Mouse (Mus musculus) heart, embryonic 11.5 days (tissue): Measurements from ENCODE around the gene Zfp740. TPM values are rescaled to one million over a fixed set of nuclear protein-coding genes. Genes with fewer than 3 reads are reported as not detected.

Source experiments
- ATAC-seq: fragments of 200-750 bp; cut with Nextera tagmentation; replicated peaks from 2 replicates; pipeline ENCODE4 v1.8.0; 2017; ENCODE audit warnings: moderate library complexity; ENCODE audit not compliant: insufficient number of reproducible peaks, low FRiP score, low TSS enrichment
- H3K27ac ChIP-seq: fragments of 300-500 bp; sonication (generic); 2 replicates; pipeline ENCODE4 v1.5.1; 2014; ENCODE audit warnings: mild to moderate bottlenecking, low read depth, low read length
- H3K27me3 ChIP-seq: fragments of 300-500 bp; sonication (generic); 2 replicates; pipeline ENCODE4 v1.6.1; 2014; ENCODE audit warnings: mild to moderate bottlenecking, low read length, mixed read lengths; ENCODE audit not compliant: control insufficient read depth, insufficient read depth
- H3K36me3 ChIP-seq: fragments of 300-500 bp; sonication (generic); 2 replicates; pipeline ENCODE4 v1.6.1; 2014; ENCODE audit warnings: mild to moderate bottlenecking, low read length, moderate library complexity, mixed read lengths; ENCODE audit not compliant: control insufficient read depth, insufficient read depth
- H3K4me1 ChIP-seq: fragments of 300-500 bp; sonication (generic); 2 replicates; pipeline ENCODE4 v1.6.1; 2014; ENCODE audit warnings: low read length; ENCODE audit not compliant: control insufficient read depth, insufficient read depth
- H3K4me2 ChIP-seq: fragments of 300-500 bp; sonication (generic); 2 replicates; pipeline ENCODE4 v1.6.1; 2014; ENCODE audit warnings: mild to moderate bottlenecking, moderate library complexity
- H3K4me3 ChIP-seq: fragments of 300-500 bp; sonication (generic); 2 replicates; pipeline ENCODE4 v1.5.1; 2014; ENCODE audit warnings: low read depth, low read length
- H3K9ac ChIP-seq: fragments of 300-500 bp; sonication (generic); 2 replicates; pipeline ENCODE4 v1.6.1; 2014; ENCODE audit warnings: mild to moderate bottlenecking, low read depth, low read length, moderate library complexity
- H3K9me3 ChIP-seq: fragments of 300-500 bp; sonication (generic); replicated peaks from 2 replicates; pipeline ENCODE4 v1.6.1; 2016; ENCODE audit warnings: low read length; ENCODE audit not compliant: control insufficient read depth
- WGBS: fragments of 180-500 bp; shearing (Covaris S2); extraction: QIAGEN DNeasy Blood & Tissue Kit; methylation state at CpG from one replicate; pipeline ENCODE4 v1.1.7; 2014; ENCODE audit not compliant: insufficient replicate concordance; 5-methylcytosine and 5-hydroxymethylcytosine counted together
- polyA plus RNA-seq: library from polyadenylated mRNA; unstranded; fragments of >200 nt; fragmentation: Nextera tagmentation; extraction: Ambion mirVana; gene quantifications from 2 replicates; pipeline ENCODE4 v1.2.1, GENCODE M21; 2014

Zfp740 gene
- polyA plus RNA-seq, 1 experiment from 2014 or later = 25.8 TPM

GRCm38 (mm10) chr15:102211895-102212294, 8.8 kb downstream of the Zfp740 start:
- Histone ChIP-seq H3K36me3 (peaks cover 23% of the 10 kb centered on the region), H3K9me3 (no peaks in the 10 kb centered on the region), H3K9ac (no peak overlapping the region), H3K4me3 (no peak overlapping the region), H3K27me3 (no peaks in the 10 kb centered on the region), H3K27ac (no peak overlapping the region), H3K4me2 (no peak overlapping the region), H3K4me1 (no peaks in the 10 kb centered on the region)
- 67% methylated on average over 6 of the region's 6 CpGs for WGBS
- no peak for ATAC-seq

- Histone ChIP-seq H3K4me3 (no peak overlapping the region), H3K4me1 (peaks cover 3% of the 10 kb centered on the region; the same call in 1 of the 2 replicates), H3K4me2 (no peak overlapping the region), H3K27me3 (no peaks in the 10 kb centered on the region), H3K9ac (no peak overlapping the region), H3K9me3 (no peaks in the 10 kb centered on the region), H3K36me3 (peaks cover 12% of the 10 kb centered on the region), H3K27ac (no peak overlapping the region)
- 37% methylated on average over 2 of the region's 2 CpGs for WGBS
- ATAC-seq = no peak
Measured at GRCm38 (mm10) chr15:102214132-102214531, 11.1 kb downstream of the Zfp740 start.

GRCm38 (mm10) chr15:102215624-102216023, 12.6 kb downstream of the Zfp740 start:
- no peak overlapping the region for H3K4me2 ChIP-seq
- no peak overlapping the region for H3K9ac ChIP-seq
- H3K4me3 ChIP-seq = no peak overlapping the region
- peaks cover 9% of the 10 kb centered on the region for H3K36me3 ChIP-seq
- no peaks in the 10 kb centered on the region for H3K9me3 ChIP-seq
- 68% methylated on average over 6 of the region's 6 CpGs for WGBS
- peaks cover 3% of the 10 kb centered on the region; the same call in 1 of the 2 replicates for H3K4me1 ChIP-seq
- no peaks in the 10 kb centered on the region for H3K27me3 ChIP-seq
- H3K27ac ChIP-seq = no peak overlapping the region
- no peak for ATAC-seq

GRCm38 (mm10) chr15:102216459-102217228, 13.6 kb downstream of the Zfp740 start:
- H3K4me2 ChIP-seq = no peak overlapping the region
- H3K36me3 ChIP-seq = peaks cover 5% of the 10 kb centered on the region
- no peak overlapping the region for H3K27ac ChIP-seq
- H3K9ac ChIP-seq = 0 out of 2 replicates have a peak overlapping the region, but pooled peaks have one; percentile 2
- no peak for ATAC-seq
- 86% methylated on average over 16 of the region's 16 CpGs for WGBS
- H3K4me3 ChIP-seq = no peak overlapping the region
- H3K4me1 ChIP-seq = peaks cover 3% of the 10 kb centered on the region; the same call in 1 of the 2 replicates
- no peaks in the 10 kb centered on the region for H3K27me3 ChIP-seq
- H3K9me3 ChIP-seq = no peaks in the 10 kb centered on the region

GRCm38 (mm10) chr15:102217325-102217724, 14.3 kb downstream of the Zfp740 start:
- H3K4me2 ChIP-seq = no peak overlapping the region
- no peak overlapping the region for H3K4me3 ChIP-seq
- no peak overlapping the region for H3K27ac ChIP-seq
- ATAC-seq = no peak
- peaks cover 5% of the 10 kb centered on the region for H3K36me3 ChIP-seq
- no peak overlapping the region for H3K9ac ChIP-seq
- WGBS = 72% methylated on average over 7 of the region's 7 CpGs
- no peaks in the 10 kb centered on the region for H3K9me3 ChIP-seq
- H3K4me1 ChIP-seq = peaks cover 3% of the 10 kb centered on the region; the same call in 1 of the 2 replicates
- peaks cover 5% of the 10 kb centered on the region for H3K27me3 ChIP-seq

- Histone ChIP-seq H3K9ac (no peak overlapping the region), H3K4me2 (no peak overlapping the region), H3K27me3 (peaks cover 24% of the 10 kb centered on the region), H3K4me1 (peaks cover 4% of the 10 kb centered on the region; the same call in 1 of the 2 replicates), H3K36me3 (no peaks in the 10 kb centered on the region), H3K27ac (no peak overlapping the region), H3K9me3 (no peaks in the 10 kb centered on the region), H3K4me3 (no peak overlapping the region)
- ATAC-seq = no peak
- 62% methylated on average over 10 of the region's 10 CpGs for WGBS
Measured at GRCm38 (mm10) chr15:102222386-102222785, 19.3 kb downstream of the Zfp740 start.

- H3K27ac ChIP-seq = no peak overlapping the region
- H3K4me1 ChIP-seq = peaks cover 4% of the 10 kb centered on the region; the same call in 1 of the 2 replicates
- WGBS = 4% methylated on average over 43 of the region's 43 CpGs
- peak overlapping the region; percentile 67 for H3K9ac ChIP-seq
- no peaks in the 10 kb centered on the region for H3K36me3 ChIP-seq
- H3K4me3 ChIP-seq = peak overlapping the region; percentile 47
- H3K27me3 ChIP-seq = peaks cover 24% of the 10 kb centered on the region
- H3K4me2 ChIP-seq = peak overlapping the region; percentile 97
- no peaks in the 10 kb centered on the region for H3K9me3 ChIP-seq
- peak; percentile 67; the same call in 1 of the 2 replicates for ATAC-seq
Measured at GRCm38 (mm10) chr15:102224186-102224991, 21.3 kb downstream of the Zfp740 start.

- H3K4me1 ChIP-seq = peaks cover 4% of the 10 kb centered on the region; the same call in 1 of the 2 replicates
- H3K27me3 ChIP-seq = peaks cover 24% of the 10 kb centered on the region
- no peaks in the 10 kb centered on the region for H3K9me3 ChIP-seq
- peak overlapping the region; percentile 67 for H3K9ac ChIP-seq
- H3K4me3 ChIP-seq = peak overlapping the region; percentile 47
- H3K36me3 ChIP-seq = no peaks in the 10 kb centered on the region
- no peak for ATAC-seq
- H3K27ac ChIP-seq = no peak overlapping the region
- 12% methylated on average over 21 of the region's 21 CpGs for WGBS
- H3K4me2 ChIP-seq = peak overlapping the region; percentile 97
Measured at GRCm38 (mm10) chr15:102224992-102225617, 22.1 kb downstream of the Zfp740 start.
